Mouse (Mus musculus): ENCODE data around the gene Clybl.

Gene Clybl

GRCm38 (mm10) chr14:122181078-122181814 is at the start of gene Clybl:
TSS of gene Clybl (plus strand) at chr14:122181704.
- DNase-seq (ENCODE audit: low spot score), result peak; percentile 92

GRCm38 (mm10) chr14:122136368-122136928 is 45.1 kb upstream of the Clybl start:
- no peak for DNase-seq (ENCODE audit: low spot score)

GRCm38 (mm10) chr14:122137234-122137633 is 44.3 kb upstream of the Clybl start:
- DNase-seq (ENCODE audit: low spot score), result no peak

- no peak for DNase-seq (ENCODE audit: low spot score)
These were observed 41.4 kb upstream of the Clybl start for GRCm38 (mm10) chr14:122140126-122140525.

- no peak for DNase-seq (ENCODE audit: low spot score)
These were observed 37.8 kb upstream of the Clybl start for GRCm38 (mm10) chr14:122143585-122144269.

- DNase-seq (ENCODE audit: low spot score), result no peak
These were observed 36.1 kb upstream of the Clybl start for GRCm38 (mm10) chr14:122145374-122145773.

- no peak for DNase-seq (ENCODE audit: low spot score)
These were observed 30.9 kb upstream of the Clybl start for GRCm38 (mm10) chr14:122150616-122151015.

GRCm38 (mm10) chr14:122157738-122158137 is 23.8 kb upstream of the Clybl start:
- DNase-seq (ENCODE audit: low spot score), result no peak

- no peak for DNase-seq (ENCODE audit: low spot score)
These were observed 20.6 kb upstream of the Clybl start for GRCm38 (mm10) chr14:122160916-122161315.

GRCm38 (mm10) chr14:122168912-122169311 is 12.6 kb upstream of the Clybl start:
- no peak for DNase-seq (ENCODE audit: low spot score)

- no peak for DNase-seq (ENCODE audit: low spot score)
These were observed 11.2 kb upstream of the Clybl start for GRCm38 (mm10) chr14:122170202-122170781.

- DNase-seq (ENCODE audit: low spot score), result no peak
These were observed 10.5 kb upstream of the Clybl start for GRCm38 (mm10) chr14:122171031-122171430.

GRCm38 (mm10) chr14:122176263-122176798 is 5.2 kb upstream of the Clybl start:
- DNase-seq (ENCODE audit: low spot score), result no peak

- no peak for DNase-seq (ENCODE audit: low spot score)
These were observed 2.2 kb upstream of the Clybl start for GRCm38 (mm10) chr14:122179262-122179661.

- no peak for DNase-seq (ENCODE audit: low spot score)
These were observed 282 bp downstream of the Clybl start for GRCm38 (mm10) chr14:122181815-122182157.

GRCm38 (mm10) chr14:122182220-122182619 is 716 bp downstream of the Clybl start:
- DNase-seq (ENCODE audit: low spot score), result no peak

- DNase-seq (ENCODE audit: low spot score), result no peak
These were observed 2.5 kb downstream of the Clybl start for GRCm38 (mm10) chr14:122183974-122184373.

- no peak for DNase-seq (ENCODE audit: low spot score)
These were observed 6.7 kb downstream of the Clybl start for GRCm38 (mm10) chr14:122188250-122188649.

- DNase-seq (ENCODE audit: low spot score), result no peak
These were observed 8.4 kb downstream of the Clybl start for GRCm38 (mm10) chr14:122189901-122190300.

- no peak for DNase-seq (ENCODE audit: low spot score)
These were observed 9.0 kb downstream of the Clybl start for GRCm38 (mm10) chr14:122190527-122190926.

- DNase-seq (ENCODE audit: low spot score), result peak; percentile 74
These were observed 9.5 kb downstream of the Clybl start for GRCm38 (mm10) chr14:122190941-122191510.

- no peak for DNase-seq (ENCODE audit: low spot score)
These were observed 13.1 kb downstream of the Clybl start for GRCm38 (mm10) chr14:122194630-122195029.
